Mouse (Mus musculus) ovary, postnatal 14 days (tissue): ENCODE measurements around the gene Zfp113.
A peak's percentile ranks its signal among the peaks of the same experiment; 100 is the strongest.

Experiments used
- DNase-seq: peaks from one replicate; pipeline ENCODE4 v3.0.0; 2022; ENCODE audit warnings: low spot score

Gene Zfp113

GRCm38 (mm10) chr5:138155443-138155976, at the start of gene Zfp113:
Zfp113 (minus strand) TSS chr5:138155744.
- peak; percentile 80 for DNase-seq

DNA sequence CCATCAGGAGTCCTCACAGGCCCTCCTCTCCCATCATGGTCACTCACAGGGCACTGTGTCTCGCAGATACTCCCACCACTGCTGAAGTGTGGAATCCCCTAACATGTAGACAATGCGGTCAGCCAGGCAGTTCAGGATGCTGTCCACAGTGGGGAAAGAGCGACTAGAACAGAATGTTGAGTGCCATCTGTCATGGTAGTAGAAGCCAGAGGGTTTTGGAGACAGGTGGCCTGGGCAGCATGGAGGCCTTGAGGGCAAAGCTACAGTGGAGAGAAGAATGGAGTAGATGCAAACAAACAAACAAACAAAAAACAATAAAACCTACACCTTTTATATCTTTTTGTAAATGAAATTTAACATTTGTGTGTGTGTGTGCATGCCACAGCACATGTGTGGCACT, 46.5 kb upstream of the Zfp113 start:
- DNase-seq = no peak

GRCm38 (mm10) chr5:138199576-138199975, 44.0 kb upstream of the Zfp113 start:
- DNase-seq = no peak

DNA sequence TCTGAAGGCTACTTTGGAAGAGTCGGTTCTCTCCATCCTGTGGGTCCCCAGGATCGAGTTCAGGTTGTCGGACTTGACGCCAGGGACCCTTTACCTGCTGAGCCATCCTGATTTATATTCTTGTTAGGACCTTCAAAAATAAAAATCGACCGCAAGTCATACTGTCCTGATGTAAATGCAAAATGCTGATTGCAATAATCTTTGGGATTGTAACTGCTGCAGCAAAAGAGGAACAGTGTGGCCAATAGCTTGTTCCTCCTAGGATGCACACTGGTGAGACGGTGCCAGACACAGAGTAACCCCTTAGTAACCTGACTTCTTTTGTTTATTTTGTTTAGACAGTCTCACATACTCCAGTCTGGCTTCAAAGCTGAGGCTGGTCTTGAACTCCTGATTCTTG, 39.9 kb upstream of the Zfp113 start:
- DNase-seq = no peak

GRCm38 (mm10) chr5:138194755-138195345, 39.3 kb upstream of the Zfp113 start:
- peak; percentile 20 for DNase-seq

GRCm38 (mm10) chr5:138193771-138194727, 38.5 kb upstream of the Zfp113 start, which contains the start of gene Mblac1:
Mblac1 (plus strand) TSS chr5:138194314.
- peak; percentile 79 for DNase-seq

DNA sequence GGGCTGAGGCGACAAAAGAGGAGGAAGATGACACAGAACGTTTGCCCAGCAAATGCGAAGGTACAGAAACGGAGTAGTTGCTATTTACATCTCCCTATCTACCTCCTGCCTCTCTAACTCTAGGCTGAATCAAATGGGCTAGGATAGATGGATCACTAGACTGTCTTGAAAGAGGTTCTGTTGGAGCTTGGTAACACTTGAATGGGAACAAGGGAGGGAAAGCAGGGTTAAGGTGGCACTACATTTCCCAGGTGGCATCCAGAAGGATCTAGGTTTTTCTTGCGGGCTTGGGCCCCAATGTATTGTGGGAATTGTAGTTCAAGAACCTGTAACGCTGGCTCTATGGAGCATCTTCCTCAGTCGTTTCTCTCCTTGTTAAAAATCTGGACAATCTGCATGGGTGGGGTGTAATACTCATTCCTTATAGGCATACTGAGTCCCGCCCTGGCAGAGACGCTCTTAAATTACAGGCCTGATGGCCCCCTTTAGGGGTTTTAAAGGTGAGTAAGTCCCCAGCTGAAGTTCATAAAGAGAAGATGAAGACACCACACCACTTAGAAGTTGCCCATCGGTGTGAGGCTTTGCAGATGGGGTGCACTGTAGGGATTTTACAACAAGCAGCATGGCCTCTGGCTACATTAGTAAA, 32.2 kb upstream of the Zfp113 start:
- DNase-seq = peak; percentile 45

GRCm38 (mm10) chr5:138186950-138187638, 31.6 kb upstream of the Zfp113 start, which contains the start of the genes Taf6 and Cnpy4:
Taf6 (minus strand) TSS chr5:138187451.
Cnpy4 (plus strand) TSS chr5:138187485.
- peak; percentile 71 for DNase-seq

DNA sequence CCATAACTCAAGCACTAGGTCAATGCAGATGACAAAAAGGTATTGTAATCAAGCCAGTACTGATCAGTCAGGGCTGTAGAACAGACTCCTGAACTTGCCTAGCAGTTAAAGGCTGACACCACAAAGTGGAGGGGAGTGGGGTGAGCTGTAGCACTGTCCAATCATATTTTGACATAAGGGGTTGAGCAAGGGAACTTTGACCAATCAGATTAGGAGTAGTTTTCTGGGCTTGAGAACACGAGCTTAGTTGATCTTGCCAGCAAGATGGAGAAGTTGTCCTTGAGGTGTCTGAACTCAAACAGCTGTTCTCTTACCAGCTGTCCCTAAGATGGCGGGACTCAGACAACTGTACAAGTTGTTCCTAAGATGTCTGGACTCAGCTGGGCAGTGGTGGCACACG, 17.7 kb upstream of the Zfp113 start:
- DNase-seq = no peak

GRCm38 (mm10) chr5:138171695-138172491, 16.3 kb upstream of the Zfp113 start, which contains the start of the genes Ap4m1 and Mcm7:
Ap4m1 (plus strand) TSS chr5:138172002.
Mcm7 (minus strand) TSS chr5:138172422.
- peak; percentile 98 for DNase-seq

DNA sequence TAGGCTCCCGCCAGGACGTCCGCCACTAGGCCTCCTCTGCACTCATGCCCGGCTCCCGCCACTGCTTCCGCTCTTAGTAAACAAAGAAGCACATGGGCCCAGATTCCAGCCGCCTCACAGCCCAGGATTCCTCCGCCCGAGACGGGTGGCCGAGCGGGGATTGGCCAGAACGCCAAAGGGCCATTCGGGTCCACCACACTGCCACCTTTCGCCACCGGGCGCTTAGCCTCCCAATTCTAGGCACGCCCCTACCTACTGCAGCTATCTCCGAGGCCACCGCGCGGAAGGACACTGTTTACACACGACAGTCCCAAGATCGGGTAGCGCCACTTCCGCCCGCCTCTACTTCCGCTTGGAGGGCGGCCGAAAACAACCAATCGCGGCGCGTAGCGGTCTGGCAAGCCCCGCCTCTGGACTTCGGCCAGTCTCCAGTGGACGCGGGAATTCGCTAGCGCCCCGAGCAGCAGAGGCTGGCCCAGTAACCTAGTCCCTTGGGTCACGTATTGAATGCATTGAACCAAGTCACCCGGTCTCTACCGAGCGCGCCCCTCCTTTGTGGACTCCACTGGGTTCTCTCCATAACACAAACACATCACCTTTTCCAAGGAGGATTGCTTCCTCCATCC, 15.5 kb upstream of the Zfp113 start:
- DNase-seq = peak; percentile 95

DNA sequence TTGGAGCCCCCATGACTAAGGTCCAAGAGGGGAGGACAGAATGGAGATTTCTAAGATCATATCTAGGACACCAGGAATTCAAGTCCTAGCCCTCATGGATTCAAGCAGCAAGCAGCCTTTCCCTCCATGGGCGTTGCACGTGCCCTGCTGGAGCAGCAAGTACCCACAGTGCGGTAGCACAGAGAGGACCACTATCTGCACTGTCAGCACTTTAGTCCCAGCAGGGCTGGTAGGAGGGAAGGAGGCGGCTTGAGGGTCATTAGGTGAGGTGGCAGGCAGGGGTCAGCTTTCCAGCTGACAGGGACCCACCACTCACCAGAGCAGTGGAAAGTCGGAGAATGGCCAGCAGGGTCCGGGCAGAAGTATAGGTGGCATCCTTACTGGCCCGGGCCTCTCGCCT, 10.1 kb upstream of the Zfp113 start:
- DNase-seq = no peak

DNA sequence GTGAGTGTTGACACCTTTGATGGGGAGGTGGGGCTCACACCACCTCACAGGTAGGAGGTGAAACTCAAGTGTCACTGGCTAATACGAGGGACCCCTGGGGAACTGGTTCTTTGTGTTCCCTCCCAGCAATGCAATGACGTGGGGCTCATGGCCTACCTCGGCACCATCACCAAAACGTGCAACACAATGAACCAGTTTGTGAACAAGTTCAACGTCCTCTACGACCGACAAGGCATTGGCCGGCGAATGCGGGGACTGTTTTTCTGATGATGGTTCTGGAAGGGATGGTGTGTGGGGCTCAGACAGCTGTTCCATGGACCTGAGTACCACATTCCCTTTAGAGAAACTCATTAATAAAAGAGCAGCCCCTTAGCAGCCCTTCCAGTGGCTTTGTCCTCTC, 8.1 kb upstream of the Zfp113 start:
- DNase-seq = no peak

DNA sequence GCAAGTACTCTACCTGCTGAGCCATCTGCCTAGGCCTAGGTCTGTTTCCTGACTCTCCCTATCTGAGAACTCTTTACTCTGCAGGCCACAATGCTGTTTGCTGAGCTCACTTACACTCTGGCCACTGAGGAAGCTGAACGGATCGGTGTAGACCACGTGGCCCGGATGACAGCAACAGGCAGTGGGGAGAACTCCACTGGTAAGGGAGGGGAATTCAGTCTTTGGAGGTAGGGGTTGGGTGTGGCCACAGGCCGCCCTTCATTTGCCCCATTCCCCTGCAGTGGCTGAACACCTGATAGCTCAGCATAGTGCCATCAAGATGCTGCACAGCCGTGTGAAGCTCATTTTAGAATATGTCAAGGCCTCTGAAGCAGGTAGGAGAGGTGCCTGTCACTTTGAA, 7.5 kb upstream of the Zfp113 start:
- DNase-seq = no peak

DNA sequence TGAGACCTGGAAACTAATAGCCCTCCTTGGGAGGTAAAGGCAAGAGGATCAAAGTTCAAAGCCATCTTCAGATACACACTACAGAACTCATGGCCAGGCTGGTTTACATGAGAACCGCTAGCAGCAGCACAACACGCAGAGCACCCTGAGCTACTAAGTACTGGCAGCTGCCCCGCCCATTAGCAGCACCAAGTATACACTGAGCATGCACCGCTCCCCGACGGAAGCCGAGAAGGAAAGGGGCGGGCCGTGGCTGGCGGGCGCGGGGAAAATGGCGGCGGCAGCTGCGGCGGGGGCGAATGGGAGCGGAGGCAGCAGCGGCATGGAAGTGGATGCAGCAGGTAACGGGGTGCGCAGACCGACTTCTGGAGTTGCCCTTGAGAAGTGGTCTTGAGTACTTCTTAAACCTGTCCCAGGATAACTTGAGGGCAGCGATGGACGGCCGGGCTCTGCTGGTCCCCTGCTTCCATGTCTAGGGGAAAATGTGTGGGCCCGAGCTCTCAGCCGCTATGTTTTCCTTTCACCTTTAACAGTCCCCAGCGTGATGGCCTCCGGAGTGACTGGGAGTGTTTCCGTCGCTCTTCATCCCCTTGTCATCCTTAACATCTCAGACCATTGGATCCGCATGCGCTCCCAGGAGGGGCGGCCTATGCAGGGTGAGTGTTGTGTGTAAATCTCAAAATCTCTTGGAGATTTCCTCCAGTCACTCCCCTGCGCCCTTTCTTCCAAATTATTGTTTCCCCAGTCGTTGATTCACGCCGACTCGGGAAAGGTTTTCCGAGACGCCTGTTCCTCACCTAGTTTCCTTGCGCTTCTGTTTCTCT, 5.5 kb upstream of the Zfp113 start, which contains the start of gene Cops6:
Gene Cops6, plus strand, starts transcription at position 230 of the 824 bp plus-strand sequence.
- DNase-seq = peak; percentile 91

DNA sequence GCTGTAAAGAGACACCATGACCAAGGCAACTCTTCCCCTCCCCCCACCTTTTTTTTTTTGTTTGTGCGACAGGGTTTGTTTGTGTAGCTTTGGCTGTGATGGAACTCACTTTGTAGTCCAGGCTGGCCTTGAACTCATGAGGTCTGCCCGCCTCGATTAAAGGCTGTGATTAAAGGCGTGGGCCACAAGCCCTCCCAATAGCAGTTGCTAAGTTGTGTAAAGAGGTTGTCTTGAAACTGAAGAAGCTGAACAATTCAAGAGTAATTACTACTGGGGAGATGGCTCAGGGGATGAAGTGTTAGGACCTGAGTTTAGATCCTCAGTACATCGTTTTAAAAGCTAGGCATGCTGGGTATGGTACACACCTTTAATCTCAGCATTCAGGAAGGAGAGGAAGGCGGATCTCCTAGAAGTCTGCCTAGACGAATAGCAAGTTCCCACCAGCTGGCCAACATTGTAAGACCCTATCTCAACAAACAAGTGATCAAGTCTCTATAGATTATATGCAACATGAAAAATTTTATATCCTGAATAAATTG, 4.7 kb upstream of the Zfp113 start:
- DNase-seq = no peak

DNA sequence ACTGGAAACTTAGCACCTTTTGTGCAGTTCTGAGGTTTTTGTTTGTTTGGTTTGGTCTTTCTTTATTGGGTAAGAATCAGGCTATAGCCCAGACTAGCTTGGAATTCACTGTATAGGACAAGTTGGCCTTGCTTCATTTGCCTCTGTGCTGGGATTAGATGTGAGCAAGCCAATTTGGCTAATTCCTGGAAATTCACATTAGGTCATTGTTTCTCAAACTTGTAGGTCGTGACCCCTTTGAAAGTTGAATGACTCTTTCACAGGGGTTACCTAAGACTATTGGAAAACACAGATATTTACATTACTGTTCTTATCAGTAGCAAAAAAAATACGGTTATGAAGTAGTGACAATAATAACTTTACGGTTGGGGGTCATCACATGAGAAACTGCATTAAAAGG, 1.2 kb downstream of the Zfp113 start:
- DNase-seq = no peak

DNA sequence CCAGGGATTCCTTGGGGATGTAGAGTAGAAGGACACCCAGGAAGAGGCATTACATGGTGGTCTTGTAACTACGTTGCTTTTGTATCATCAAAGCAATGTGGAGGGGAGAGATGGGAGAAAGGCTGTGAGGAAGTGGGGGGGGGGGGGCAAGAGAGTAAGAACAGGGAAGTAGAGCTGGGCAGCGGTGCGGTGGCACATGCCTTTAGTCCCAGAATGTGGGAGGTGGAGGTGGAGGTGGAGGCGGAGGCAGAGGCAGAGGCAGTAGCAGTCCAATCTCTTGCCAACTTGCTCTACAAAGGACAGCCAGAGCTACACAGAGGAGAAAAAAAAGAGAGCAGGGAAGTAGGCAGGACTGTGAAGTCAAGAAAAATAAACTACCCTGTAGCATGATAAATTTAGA, 17.0 kb downstream of the Zfp113 start:
- no peak for DNase-seq

DNA sequence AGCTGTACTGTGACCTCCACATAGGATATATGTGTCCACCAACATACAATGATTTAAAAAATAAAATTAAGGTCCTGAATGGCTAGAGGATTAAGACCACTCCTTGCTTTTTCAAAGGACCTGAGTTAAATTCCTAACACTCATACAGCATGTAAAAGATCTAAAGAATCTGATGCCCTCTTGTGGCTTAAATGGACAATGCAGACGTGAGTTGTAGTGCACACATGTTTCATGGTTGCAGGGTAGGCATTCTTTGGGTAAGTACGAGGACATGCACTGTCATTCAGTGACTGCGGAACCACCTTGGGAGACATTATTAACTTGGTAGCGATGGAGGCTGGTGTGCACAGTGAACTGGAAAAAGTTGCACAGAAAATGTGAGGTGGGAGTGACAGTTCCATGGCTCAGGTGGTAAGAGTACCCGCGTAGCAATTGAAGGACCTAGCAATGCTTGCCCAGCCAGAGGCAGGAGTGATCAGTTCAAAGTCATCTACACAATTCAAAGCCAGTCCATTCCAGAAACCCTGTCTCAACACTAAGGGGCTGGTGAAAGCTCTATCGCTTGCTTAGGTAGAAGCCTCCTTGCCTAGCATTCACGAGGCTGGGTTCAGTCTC, 17.5 kb downstream of the Zfp113 start:
- DNase-seq = peak; percentile 41
